ENCODE assay signal across 23 mouse cellular contexts in the genomic region with DNA sequence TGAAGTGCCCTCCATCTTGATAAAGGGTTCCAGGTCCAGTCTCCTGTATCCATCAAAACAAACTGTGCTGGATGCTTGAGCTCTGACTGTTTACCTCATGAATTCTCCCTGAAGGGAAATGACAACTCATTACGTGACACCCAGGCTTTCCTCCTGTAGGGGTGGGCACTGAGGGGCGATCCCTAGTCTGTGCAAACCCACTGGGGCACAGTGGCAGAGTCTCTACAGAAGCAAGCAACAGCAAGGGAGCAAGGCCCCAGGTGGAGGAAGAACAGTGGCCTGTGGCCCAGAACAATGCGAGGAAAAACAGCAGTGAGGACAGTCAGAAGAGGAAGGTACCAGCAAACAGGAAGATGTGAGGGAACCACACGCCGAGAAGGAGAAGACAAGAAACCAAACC. TPM values are rescaled to one million over a fixed set of nuclear protein-coding genes. Genes with fewer than 3 reads are reported as not detected.
DNase-seq lines count a peak whose midpoint lies in the region; ATAC-seq and TF ChIP-seq lines count a peak whose summit lies in the region.
"Had no signal": no experiment of that assay in that cellular context is flagged by ENCODE, and none has a peak within 500 bp of the region (broad histone marks: within the 10 kb centered on the region; RNA-seq: fewer than 3 reads in every experiment).

No protein-coding gene starts in this region.

- ATAC-seq in liver, embryonic 12.5 days: no peak
- ATAC-seq in forebrain, embryonic 16.5 days: no peak
- no peak for ATAC-seq in midbrain, embryonic 11.5 days (ENCODE audit: low FRiP score)
- ATAC-seq: forebrain, embryonic 14.5 days; inflammation-experienced regulatory T-cells, adult 6 months had no signal

- no peak for TF ChIP-seq CTCF in bone marrow macrophage, adult 2 months (IDR thresholded peaks at IDR 0.05; ENCODE audit: low read depth, low read length)

- no peak for TF ChIP-seq POLR2A in bone marrow macrophage, adult 2 months (IDR thresholded peaks at IDR 0.05; ENCODE audit: borderline replicate concordance, low read depth, low read length)

- peak overlapping the region; percentile 45; the same call in 1 of the 2 replicates for H3K27ac ChIP-seq in liver, embryonic 12.5 days
- peak overlapping the region; percentile 91 for H3K27ac ChIP-seq in bone marrow macrophage, adult 2 months (ENCODE audit: insufficient read depth, low read depth, low read length)
- peak overlapping the region; percentile 83 for H3K27ac ChIP-seq in macrophage
- H3K27ac ChIP-seq in forebrain, embryonic 16.5 days (ENCODE audit: low read length): no peak overlapping the region
- no peak overlapping the region for H3K27ac ChIP-seq in midbrain, embryonic 11.5 days (ENCODE audit: low read depth, low read length)
- H3K27ac ChIP-seq: embryonic facial prominence, embryonic 12.5 days; hindbrain, embryonic 12.5 days; limb, embryonic 10.5 days; liver, embryonic 13.5 days; midbrain, embryonic 10.5 days had no signal

- no peaks in the 10 kb centered on the region for H3K9me3 ChIP-seq in liver, embryonic 12.5 days (replicated peaks)
- no peaks in the 10 kb centered on the region for H3K9me3 ChIP-seq in forebrain, embryonic 16.5 days (ENCODE audit: control insufficient read depth, low read length)
- no peaks in the 10 kb centered on the region for H3K9me3 ChIP-seq in midbrain, embryonic 11.5 days (ENCODE audit: control insufficient read depth, low read length)
- H3K9me3 ChIP-seq: embryonic facial prominence, embryonic 12.5 days; hindbrain, embryonic 12.5 days; limb, embryonic 10.5 days; liver, embryonic 13.5 days; midbrain, embryonic 10.5 days had no signal

- H3K27me3 ChIP-seq in liver, embryonic 12.5 days (replicated peaks): no peaks in the 10 kb centered on the region
- H3K27me3 ChIP-seq in forebrain, embryonic 16.5 days (replicated peaks; ENCODE audit: control insufficient read depth, insufficient read depth, low read length): no peaks in the 10 kb centered on the region
- H3K27me3 ChIP-seq in midbrain, embryonic 11.5 days (ENCODE audit: control insufficient read depth, insufficient read depth, low read length): no peaks in the 10 kb centered on the region
- H3K27me3 ChIP-seq: embryonic facial prominence, embryonic 12.5 days; hindbrain, embryonic 12.5 days; liver, embryonic 13.5 days had no signal

- no peaks in the 10 kb centered on the region for H3K36me3 ChIP-seq in liver, embryonic 12.5 days
- no peaks in the 10 kb centered on the region for H3K36me3 ChIP-seq in macrophage (ENCODE audit: inconsistent target)
- H3K36me3 ChIP-seq in forebrain, embryonic 16.5 days (ENCODE audit: control insufficient read depth, insufficient read depth): no peaks in the 10 kb centered on the region
- no peaks in the 10 kb centered on the region for H3K36me3 ChIP-seq in midbrain, embryonic 11.5 days (ENCODE audit: control insufficient read depth, insufficient read depth, low read length)
- H3K36me3 ChIP-seq: embryonic facial prominence, embryonic 12.5 days; hindbrain, embryonic 12.5 days; limb, embryonic 10.5 days; liver, embryonic 13.5 days; midbrain, embryonic 10.5 days had no signal

- no peak for DNase-seq in liver
- peak; percentile 42 for DNase-seq in 416B (ENCODE audit: low read depth)
- no peak for DNase-seq in midbrain, embryonic 11.5 days (ENCODE audit: low spot score, missing footprints)
- no peak for DNase-seq in embryo, embryonic 11 days
- DNase-seq: cerebellum, adult 8-10 months; gastrocnemius, postnatal 36 days; heart, postnatal 10 days; kidney, adult 9 months; kidney, postnatal 36 days; layer of hippocampus, adult 9-11 months; liver, embryonic 13.5 days; lung, postnatal 14 days had no signal

- H3K79me2 ChIP-seq in macrophage (ENCODE audit: inconsistent target): peaks cover 70% of the 10 kb centered on the region

- H3K4me1 ChIP-seq in liver, embryonic 12.5 days: peaks cover 44% of the 10 kb centered on the region
- peaks cover 65% of the 10 kb centered on the region for H3K4me1 ChIP-seq in bone marrow macrophage, adult 2 months (ENCODE audit: control insufficient read depth, insufficient read depth, low read length)
- H3K4me1 ChIP-seq in forebrain, embryonic 16.5 days (replicated peaks; ENCODE audit: control insufficient read depth, insufficient read depth, low read length): peaks cover 20% of the 10 kb centered on the region
- H3K4me1 ChIP-seq in midbrain, embryonic 11.5 days (ENCODE audit: control insufficient read depth, insufficient read depth, low read length): no peaks in the 10 kb centered on the region

- H3K4me2 ChIP-seq in liver, embryonic 12.5 days: no peak overlapping the region
- H3K4me2 ChIP-seq in forebrain, embryonic 16.5 days (ENCODE audit: low read length): no peak overlapping the region
- no peak overlapping the region for H3K4me2 ChIP-seq in midbrain, embryonic 11.5 days
- H3K4me2 ChIP-seq: embryonic facial prominence, embryonic 12.5 days; heart, embryonic 11.5 days; hindbrain, embryonic 12.5 days; liver, embryonic 13.5 days had no signal

- no peak overlapping the region for H3K4me3 ChIP-seq in liver, embryonic 12.5 days
- H3K4me3 ChIP-seq in bone marrow macrophage, adult 2 months (ENCODE audit: insufficient read depth, low read length): 0 out of 2 replicates have a peak overlapping the region, but pooled peaks have one; percentile 11
- no peak overlapping the region for H3K4me3 ChIP-seq in macrophage (ENCODE audit: inconsistent target)
- H3K4me3 ChIP-seq in forebrain, embryonic 16.5 days (replicated peaks; ENCODE audit: low read length): no peak overlapping the region
- H3K4me3 ChIP-seq in midbrain, embryonic 11.5 days (ENCODE audit: low read depth, low read length): no peak overlapping the region
- H3K4me3 ChIP-seq: embryonic facial prominence, embryonic 12.5 days; hindbrain, embryonic 12.5 days; limb, embryonic 10.5 days; liver, embryonic 13.5 days; midbrain, embryonic 10.5 days had no signal

- WGBS in liver, embryonic 12.5 days (ENCODE audit: insufficient replicate concordance): 37% methylated on average over 5 of the region's 5 CpGs
- WGBS in macrophage (ENCODE audit: missing documents): 7% methylated on average over 5 of the region's 5 CpGs
- WGBS in forebrain, embryonic 16.5 days: 84% methylated on average over 5 of the region's 5 CpGs
- 90% methylated on average over 5 of the region's 5 CpGs for WGBS in midbrain, embryonic 11.5 days

- no peak overlapping the region; the same call in 1 of the 2 replicates for H3K9ac ChIP-seq in liver, embryonic 12.5 days
- no peak overlapping the region for H3K9ac ChIP-seq in forebrain, embryonic 16.5 days (replicated peaks; ENCODE audit: low read depth, low read length)
- H3K9ac ChIP-seq in midbrain, embryonic 11.5 days (ENCODE audit: low read length): no peak overlapping the region
- H3K9ac ChIP-seq: embryonic facial prominence, embryonic 12.5 days; hindbrain, embryonic 12.5 days; liver, embryonic 13.5 days had no signal

RNA-seq across cellular contexts. Expression of gene Atxn1, which starts 53.7 kb away (rescaled TPM):
- 1.6 and 1.7 TPM in 2 replicates for polyA plus RNA-seq in liver, embryonic 12.5 days (2016; fragmentation: Nextera tagmentation; extraction: Ambion mirVana)
- 23.0 and 24.5 TPM in 2 replicates for polyA plus RNA-seq in bone marrow macrophage, adult 2 months (2012; ENCODE audit: insufficient read depth, insufficient read length, missing spikeins)
- 100 to 1,000 TPM; 108 to 197 (median 141) TPM for total RNA-seq in macrophage (2018; cell fraction: chromatin; rRNA removed)
- total RNA-seq in macrophage (2018; cell fraction: cytosol; rRNA removed): 10 to 100 TPM; 21.4 to 49.6 (median 36.0) TPM
- 100 to 1,000 TPM in 15 of 26 experiments, 10 to 100 TPM in 11; 58.4 to 174 (median 115) TPM for total RNA-seq in macrophage (2018; cell fraction: nucleus; rRNA removed)
- 8.4 to 12.2 TPM (median 10.8 TPM) in 3 replicates for polyA plus RNA-seq in macrophage (2018)
- 12.1 and 15.3 TPM in 2 replicates for polyA plus RNA-seq in forebrain, embryonic 16.5 days (2015; fragmentation: Nextera tagmentation; extraction: Ambion mirVana)
- polyA plus RNA-seq in midbrain, embryonic 11.5 days (2014; fragmentation: Nextera tagmentation; extraction: Ambion mirVana): 1.4 and 1.7 TPM in 2 replicates

Comparison
In these comparisons a context has a peak if more than half of its experiments do, and no peak if none do; other contexts are left out.
1. H3K27ac ChIP-seq: peak in liver, embryonic 12.5 days (single experiment), bone marrow macrophage, adult 2 months (single experiment) and macrophage (single experiment); none in forebrain, embryonic 16.5 days (single experiment) and midbrain, embryonic 11.5 days (single experiment).